Mouse (Mus musculus): ENCODE measurements around the gene Gna14. TPM values are rescaled to one million over a fixed set of nuclear protein-coding genes. Genes with fewer than 3 reads are reported as not detected.
A peak's percentile ranks its signal among the peaks of the same experiment; 100 is the strongest.

Gna14 gene
- polyA plus RNA-seq, 1 experiment from 2014 or later: 0.16 TPM

GRCm38 (mm10) chr19:16490756-16491155 is 55.2 kb downstream of the Gna14 start:
- H3K4me2 ChIP-seq (ENCODE audit: low read depth): no peak overlapping the region
- H3K9ac ChIP-seq (ENCODE audit: low read length): no peak overlapping the region
- ATAC-seq (ENCODE audit: insufficient read depth, low FRiP score, low TSS enrichment) (no peak), DNase-seq (ENCODE audit: low spot score) (no peak)
- WGBS: 71% methylated on average over 12 of the region's 12 CpGs
- no peak overlapping the region for H3K4me3 ChIP-seq (ENCODE audit: low read depth, low read length)
- H3K4me1 ChIP-seq (ENCODE audit: control insufficient read depth, insufficient read depth, low read length): no peaks in the 10 kb centered on the region
- no peaks in the 10 kb centered on the region for H3K9me3 ChIP-seq (ENCODE audit: control insufficient read depth, low read length)
- no peaks in the 10 kb centered on the region for H3K36me3 ChIP-seq (ENCODE audit: control insufficient read depth, insufficient read depth, low read length)
- H3K27me3 ChIP-seq (ENCODE audit: control insufficient read depth, insufficient read depth, low read length): no peaks in the 10 kb centered on the region
- no peak overlapping the region for H3K27ac ChIP-seq (ENCODE audit: low read depth, low read length)

- H3K36me3 ChIP-seq (ENCODE audit: control insufficient read depth, insufficient read depth, low read length): no peaks in the 10 kb centered on the region
- no peaks in the 10 kb centered on the region for H3K9me3 ChIP-seq (ENCODE audit: control insufficient read depth, low read length)
- no peak for ATAC-seq (ENCODE audit: insufficient read depth, low FRiP score, low TSS enrichment)
- no peak overlapping the region for H3K27ac ChIP-seq (ENCODE audit: low read depth, low read length)
- H3K4me1 ChIP-seq (ENCODE audit: control insufficient read depth, insufficient read depth, low read length): no peaks in the 10 kb centered on the region
- 18% methylated on average over 7 of the region's 7 CpGs for WGBS
- no peaks in the 10 kb centered on the region for H3K27me3 ChIP-seq (ENCODE audit: control insufficient read depth, insufficient read depth, low read length)
- no peak overlapping the region for H3K9ac ChIP-seq (ENCODE audit: low read length)
- no peak overlapping the region for H3K4me3 ChIP-seq (ENCODE audit: low read depth, low read length)
- no peak overlapping the region for H3K4me2 ChIP-seq (ENCODE audit: low read depth)
- DNase-seq (ENCODE audit: low spot score): no peak
These were observed 55.9 kb downstream of the Gna14 start for GRCm38 (mm10) chr19:16491497-16491896.

- WGBS: 94% methylated on average over 1 of the region's 1 CpGs
- Histone ChIP-seq H3K4me1 (ENCODE audit: control insufficient read depth, insufficient read depth, low read length) (no peaks in the 10 kb centered on the region), H3K4me2 (ENCODE audit: low read depth) (no peak overlapping the region), H3K36me3 (ENCODE audit: control insufficient read depth, insufficient read depth, low read length) (no peaks in the 10 kb centered on the region), H3K9me3 (ENCODE audit: control insufficient read depth, low read length) (no peaks in the 10 kb centered on the region), H3K27me3 (ENCODE audit: control insufficient read depth, insufficient read depth, low read length) (no peaks in the 10 kb centered on the region), H3K4me3 (ENCODE audit: low read depth, low read length) (no peak overlapping the region), H3K9ac (ENCODE audit: low read length) (no peak overlapping the region), H3K27ac (ENCODE audit: low read depth, low read length) (no peak overlapping the region)
- no peak for ATAC-seq (ENCODE audit: insufficient read depth, low FRiP score, low TSS enrichment)
- DNase-seq (ENCODE audit: low spot score): no peak
These were observed 56.9 kb downstream of the Gna14 start for GRCm38 (mm10) chr19:16492453-16492852.

- H3K27me3 ChIP-seq (ENCODE audit: control insufficient read depth, insufficient read depth, low read length): no peaks in the 10 kb centered on the region
- H3K36me3 ChIP-seq (ENCODE audit: control insufficient read depth, insufficient read depth, low read length): no peaks in the 10 kb centered on the region
- no peaks in the 10 kb centered on the region for H3K4me1 ChIP-seq (ENCODE audit: control insufficient read depth, insufficient read depth, low read length)
- H3K4me2 ChIP-seq (ENCODE audit: low read depth): no peak overlapping the region
- ATAC-seq (ENCODE audit: insufficient read depth, low FRiP score, low TSS enrichment): no peak
- 90% methylated on average over 10 of the region's 10 CpGs for WGBS
- DNase-seq (ENCODE audit: low spot score): no peak
- H3K27ac ChIP-seq (ENCODE audit: low read depth, low read length): no peak overlapping the region
- H3K9ac ChIP-seq (ENCODE audit: low read length): no peak overlapping the region
- H3K4me3 ChIP-seq (ENCODE audit: low read depth, low read length): no peak overlapping the region
- H3K9me3 ChIP-seq (ENCODE audit: control insufficient read depth, low read length): no peaks in the 10 kb centered on the region
These were observed 59.4 kb downstream of the Gna14 start for GRCm38 (mm10) chr19:16494816-16495516.

- H3K4me2 ChIP-seq (ENCODE audit: low read depth): no peak overlapping the region
- no peaks in the 10 kb centered on the region for H3K27me3 ChIP-seq (ENCODE audit: control insufficient read depth, insufficient read depth, low read length)
- no peak overlapping the region for H3K27ac ChIP-seq (ENCODE audit: low read depth, low read length)
- 85% methylated on average over 5 of the region's 5 CpGs for WGBS
- H3K4me1 ChIP-seq (ENCODE audit: control insufficient read depth, insufficient read depth, low read length): no peaks in the 10 kb centered on the region
- no peaks in the 10 kb centered on the region for H3K9me3 ChIP-seq (ENCODE audit: control insufficient read depth, low read length)
- DNase-seq (ENCODE audit: low spot score) (no peak), ATAC-seq (ENCODE audit: insufficient read depth, low FRiP score, low TSS enrichment) (no peak)
- H3K4me3 ChIP-seq (ENCODE audit: low read depth, low read length): no peak overlapping the region
- no peak overlapping the region for H3K9ac ChIP-seq (ENCODE audit: low read length)
- H3K36me3 ChIP-seq (ENCODE audit: control insufficient read depth, insufficient read depth, low read length): no peaks in the 10 kb centered on the region
These were observed 60.5 kb downstream of the Gna14 start for GRCm38 (mm10) chr19:16496016-16496415.

- WGBS: 78% methylated on average over 5 of the region's 5 CpGs
- Histone ChIP-seq H3K4me3 (ENCODE audit: low read depth, low read length) (no peak overlapping the region), H3K9me3 (ENCODE audit: control insufficient read depth, low read length) (no peaks in the 10 kb centered on the region)
These were observed 66.5 kb downstream of the Gna14 start for GRCm38 (mm10) chr19:16502054-16502453.

GRCm38 (mm10) chr19:16506711-16507364 is 71.3 kb downstream of the Gna14 start:
- DNase-seq (ENCODE audit: low spot score): peak; percentile 37
- H3K27ac ChIP-seq (ENCODE audit: low read depth, low read length): no peak overlapping the region
- H3K4me2 ChIP-seq (ENCODE audit: low read depth): no peak overlapping the region

More at GRCm38 (mm10) chr19:16502054-16502453, 66.5 kb downstream of the Gna14 start:
- no peak overlapping the region for H3K4me2 ChIP-seq (ENCODE audit: low read depth)
- ATAC-seq (ENCODE audit: insufficient read depth, low FRiP score, low TSS enrichment) (no peak), DNase-seq (ENCODE audit: low spot score) (no peak)
- no peaks in the 10 kb centered on the region for H3K36me3 ChIP-seq (ENCODE audit: control insufficient read depth, insufficient read depth, low read length)
- H3K4me1 ChIP-seq (ENCODE audit: control insufficient read depth, insufficient read depth, low read length): no peaks in the 10 kb centered on the region
- H3K27ac ChIP-seq (ENCODE audit: low read depth, low read length): no peak overlapping the region
- H3K9ac ChIP-seq (ENCODE audit: low read length): no peak overlapping the region
- H3K27me3 ChIP-seq (ENCODE audit: control insufficient read depth, insufficient read depth, low read length): no peaks in the 10 kb centered on the region

GRCm38 (mm10) chr19:16510343-16511080 is 75.0 kb downstream of the Gna14 start:
- Histone ChIP-seq H3K27me3 (ENCODE audit: control insufficient read depth, insufficient read depth, low read length) (no peaks in the 10 kb centered on the region), H3K4me1 (ENCODE audit: control insufficient read depth, insufficient read depth, low read length) (no peaks in the 10 kb centered on the region), H3K36me3 (ENCODE audit: control insufficient read depth, insufficient read depth, low read length) (no peaks in the 10 kb centered on the region), H3K27ac (ENCODE audit: low read depth, low read length) (no peak overlapping the region), H3K4me3 (ENCODE audit: low read depth, low read length) (no peak overlapping the region), H3K4me2 (ENCODE audit: low read depth) (no peak overlapping the region), H3K9ac (ENCODE audit: low read length) (no peak overlapping the region), H3K9me3 (ENCODE audit: control insufficient read depth, low read length) (no peaks in the 10 kb centered on the region)
- DNase-seq (ENCODE audit: low spot score) (no peak), ATAC-seq (ENCODE audit: insufficient read depth, low FRiP score, low TSS enrichment) (no peak)
- WGBS: 90% methylated on average over 10 of the region's 10 CpGs

More at GRCm38 (mm10) chr19:16506711-16507364, 71.3 kb downstream of the Gna14 start:
- ATAC-seq (ENCODE audit: insufficient read depth, low FRiP score, low TSS enrichment): peak; percentile 88
- H3K9ac ChIP-seq (ENCODE audit: low read length): no peak overlapping the region
- 40% methylated on average over 6 of the region's 6 CpGs for WGBS
- H3K4me1 ChIP-seq (ENCODE audit: control insufficient read depth, insufficient read depth, low read length): no peaks in the 10 kb centered on the region
- H3K9me3 ChIP-seq (ENCODE audit: control insufficient read depth, low read length): no peaks in the 10 kb centered on the region
- H3K36me3 ChIP-seq (ENCODE audit: control insufficient read depth, insufficient read depth, low read length): no peaks in the 10 kb centered on the region
- no peak overlapping the region for H3K4me3 ChIP-seq (ENCODE audit: low read depth, low read length)
- no peaks in the 10 kb centered on the region for H3K27me3 ChIP-seq (ENCODE audit: control insufficient read depth, insufficient read depth, low read length)

Data from neural tube, embryonic 11.5 days (tissue).